Mouse (Mus musculus): ENCODE data around the gene Thbd.

GRCm38 (mm10) chr2:148365227-148365626 is 42.8 kb downstream of the Thbd start:
- no peak for TF ChIP-seq CTCF (IDR thresholded peaks at IDR 0.05; ENCODE audit: low read depth)
- TF ChIP-seq EP300 (optimal IDR thresholded peaks at IDR 0.05): no peak
